Mouse (Mus musculus): ENCODE results near the gene Ubac2. TPM values are rescaled to one million over a fixed set of nuclear protein-coding genes. Genes with fewer than 3 reads are reported as not detected.

Ubac2 gene
- polyA plus RNA-seq, 1 experiment from 2014 or later = 67.4 TPM

DNA sequence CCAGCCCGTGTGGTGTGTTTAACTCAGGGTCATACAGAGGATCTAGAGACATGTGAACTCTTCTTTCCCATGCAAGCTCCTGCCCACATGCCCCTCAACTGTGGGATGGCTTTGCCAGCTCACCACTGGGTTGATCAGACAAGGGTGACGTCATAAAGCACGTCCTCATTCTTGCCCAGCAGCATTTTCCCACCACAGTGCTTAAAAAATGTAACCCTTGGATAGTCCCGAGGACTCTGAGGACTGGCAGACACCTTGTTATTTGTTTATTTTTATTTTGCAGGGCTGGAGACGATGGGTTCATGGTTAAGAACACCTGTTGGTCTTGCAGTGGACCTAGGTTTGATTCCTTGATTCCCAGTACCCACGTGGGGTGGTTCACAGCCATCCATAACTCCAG lies 112.5 kb downstream of the Ubac2 start:
- H3K4me3 ChIP-seq (replicated peaks) = no peak overlapping the region
- H3K9ac ChIP-seq = no peak overlapping the region
- H3K27ac ChIP-seq = no peak overlapping the region
- WGBS = 92% methylated on average over 6 of the region's 6 CpGs
- H3K36me3 ChIP-seq (replicated peaks) = peaks cover 16% of the 10 kb centered on the region
- no peaks in the 10 kb centered on the region for H3K4me1 ChIP-seq
- no peak overlapping the region for H3K4me2 ChIP-seq
- H3K9me3 ChIP-seq = no peaks in the 10 kb centered on the region
- ATAC-seq (ENCODE audit: low FRiP score) = no peak
- H3K27me3 ChIP-seq = no peaks in the 10 kb centered on the region

DNA sequence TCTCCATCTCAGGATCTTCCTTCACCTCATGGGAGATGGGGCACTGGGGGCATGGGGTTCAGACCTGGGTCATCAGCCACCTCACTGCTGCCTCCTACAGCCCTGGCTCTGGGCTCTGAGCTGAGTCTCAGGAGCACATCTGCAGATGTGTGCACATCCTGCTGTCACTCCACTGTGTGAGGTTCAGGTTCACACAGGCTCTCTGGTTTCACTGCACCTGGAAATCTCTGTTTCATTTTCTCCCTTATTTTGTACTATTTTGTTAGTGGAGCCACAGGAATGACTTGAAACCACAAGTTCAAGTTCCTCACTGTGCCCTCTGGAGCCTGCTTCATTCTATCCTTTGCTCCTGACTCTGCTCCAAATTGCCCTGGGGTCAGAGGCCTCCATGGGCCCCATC lies 113.5 kb downstream of the Ubac2 start:
- Histone ChIP-seq H3K27me3 (no peaks in the 10 kb centered on the region), H3K4me2 (no peak overlapping the region), H3K27ac (no peak overlapping the region), H3K4me1 (no peaks in the 10 kb centered on the region), H3K36me3 (replicated peaks) (peaks cover 25% of the 10 kb centered on the region), H3K9ac (no peak overlapping the region), H3K9me3 (no peaks in the 10 kb centered on the region), H3K4me3 (replicated peaks) (no peak overlapping the region)
- no peak for ATAC-seq (ENCODE audit: low FRiP score)

DNA sequence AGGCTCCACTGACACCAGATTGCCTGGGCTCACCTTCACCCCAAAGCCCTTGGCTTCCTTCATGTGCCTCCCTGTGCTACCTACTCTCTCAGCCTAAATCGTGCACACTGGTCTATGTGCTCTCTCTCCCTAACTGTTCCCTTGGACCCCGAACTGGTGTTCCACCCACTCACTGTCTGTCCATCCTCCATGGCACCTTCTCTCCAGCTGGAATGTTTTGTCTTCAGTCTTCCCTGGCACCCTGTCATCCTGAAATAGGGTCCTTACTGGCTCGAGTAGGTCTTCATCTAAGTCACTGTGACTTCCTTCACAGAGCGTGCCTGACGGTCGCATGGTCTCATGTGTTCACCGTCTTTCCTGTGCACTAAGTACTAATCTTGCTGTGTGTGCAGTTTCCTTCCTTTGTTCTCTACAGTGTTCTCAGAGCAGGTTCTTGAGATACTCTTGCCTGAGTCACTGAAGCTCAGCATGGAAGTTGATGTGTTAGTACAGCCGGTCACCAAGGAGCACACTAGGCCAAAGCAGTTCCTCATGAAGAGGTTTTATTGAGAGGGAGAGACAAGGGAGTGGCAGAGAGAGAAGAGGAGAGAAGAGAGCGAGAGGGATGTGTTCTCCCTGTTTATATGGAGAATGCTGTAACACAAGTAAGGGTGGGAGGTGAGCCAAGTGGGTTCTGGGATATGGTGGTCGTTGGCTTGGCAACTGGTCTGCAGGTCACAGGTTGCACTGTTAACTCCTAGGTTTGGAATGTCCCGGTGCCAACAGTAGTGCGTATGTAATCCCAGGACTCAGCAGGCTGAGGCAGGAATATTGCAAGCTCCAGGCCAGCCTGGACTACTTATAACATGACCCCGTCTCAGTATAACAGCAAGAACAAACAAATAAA lies 114.2 kb downstream of the Ubac2 start:
- no peak for ATAC-seq (ENCODE audit: low FRiP score)
- no peaks in the 10 kb centered on the region for H3K27me3 ChIP-seq

DNA sequence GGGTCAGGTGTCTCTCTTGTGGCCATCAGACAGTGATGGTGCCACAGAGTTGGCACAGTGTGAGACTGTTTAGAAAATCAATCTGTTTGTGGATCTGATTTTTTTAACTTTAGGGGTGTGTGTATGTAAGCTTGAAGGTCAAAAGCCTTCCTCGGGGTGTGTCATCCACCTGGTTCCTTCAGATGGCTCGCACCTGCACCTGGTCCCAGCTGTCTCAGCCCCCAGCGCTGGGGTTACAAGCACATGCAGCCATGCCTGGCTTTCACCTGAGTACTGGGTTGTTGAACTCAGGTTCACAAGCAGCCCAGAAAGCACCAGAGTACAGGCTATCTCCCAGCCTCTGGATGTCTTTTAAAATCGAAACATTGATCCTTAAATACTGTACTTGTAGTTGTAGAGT lies 115.2 kb downstream of the Ubac2 start:
- no peak overlapping the region for H3K27ac ChIP-seq
- no peak overlapping the region for H3K4me2 ChIP-seq
- H3K4me1 ChIP-seq = no peaks in the 10 kb centered on the region
- no peaks in the 10 kb centered on the region for H3K27me3 ChIP-seq
- H3K4me3 ChIP-seq (replicated peaks) = no peak overlapping the region
- H3K9ac ChIP-seq = no peak overlapping the region
- no peaks in the 10 kb centered on the region for H3K9me3 ChIP-seq
- peaks cover 30% of the 10 kb centered on the region for H3K36me3 ChIP-seq (replicated peaks)
- WGBS = 94% methylated on average over 4 of the region's 4 CpGs
- no peak for ATAC-seq (ENCODE audit: low FRiP score)

More for the DNA sequence above, 114.2 kb downstream of the Ubac2 start:
- no peak overlapping the region for H3K4me2 ChIP-seq
- no peak overlapping the region for H3K27ac ChIP-seq
- WGBS = 93% methylated on average over 13 of the region's 13 CpGs
- peaks cover 29% of the 10 kb centered on the region for H3K36me3 ChIP-seq (replicated peaks)
- H3K4me3 ChIP-seq (replicated peaks) = no peak overlapping the region
- no peaks in the 10 kb centered on the region for H3K9me3 ChIP-seq
- H3K9ac ChIP-seq = no peak overlapping the region
- no peaks in the 10 kb centered on the region for H3K4me1 ChIP-seq

DNA sequence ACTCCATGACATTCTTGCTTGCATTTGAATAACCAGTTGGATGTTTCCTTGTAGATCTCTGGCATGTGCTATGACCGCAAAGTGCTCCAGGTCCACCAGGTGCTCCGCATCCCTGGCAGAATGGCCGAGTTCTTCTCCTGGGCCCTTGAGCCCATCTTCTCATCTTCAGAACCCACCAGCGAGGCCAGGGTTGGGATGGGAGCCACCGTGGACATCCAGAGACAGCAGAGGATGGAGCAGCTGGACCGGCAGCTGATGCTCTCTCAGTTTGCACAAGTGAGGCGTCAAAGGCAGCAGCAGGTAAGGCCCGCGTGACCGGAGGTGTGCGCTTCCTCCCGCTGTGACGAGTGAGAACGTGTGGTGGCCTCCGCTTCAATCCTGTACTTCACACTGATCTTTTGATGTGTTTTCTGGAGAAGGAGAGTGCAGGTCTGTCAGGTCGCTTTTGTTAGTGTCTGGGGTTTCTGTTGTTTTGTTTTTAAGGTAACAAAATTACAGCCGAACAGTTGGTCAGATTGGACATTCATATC lies 115.8 kb downstream of the Ubac2 start:
- Histone ChIP-seq H3K27ac (no peak overlapping the region), H3K4me1 (no peaks in the 10 kb centered on the region), H3K9me3 (no peaks in the 10 kb centered on the region), H3K27me3 (no peaks in the 10 kb centered on the region), H3K36me3 (replicated peaks) (peaks cover 30% of the 10 kb centered on the region), H3K4me3 (replicated peaks) (no peak overlapping the region), H3K9ac (no peak overlapping the region), H3K4me2 (no peak overlapping the region)
- WGBS = 93% methylated on average over 17 of the region's 17 CpGs
- no peak for ATAC-seq (ENCODE audit: low FRiP score)

DNA sequence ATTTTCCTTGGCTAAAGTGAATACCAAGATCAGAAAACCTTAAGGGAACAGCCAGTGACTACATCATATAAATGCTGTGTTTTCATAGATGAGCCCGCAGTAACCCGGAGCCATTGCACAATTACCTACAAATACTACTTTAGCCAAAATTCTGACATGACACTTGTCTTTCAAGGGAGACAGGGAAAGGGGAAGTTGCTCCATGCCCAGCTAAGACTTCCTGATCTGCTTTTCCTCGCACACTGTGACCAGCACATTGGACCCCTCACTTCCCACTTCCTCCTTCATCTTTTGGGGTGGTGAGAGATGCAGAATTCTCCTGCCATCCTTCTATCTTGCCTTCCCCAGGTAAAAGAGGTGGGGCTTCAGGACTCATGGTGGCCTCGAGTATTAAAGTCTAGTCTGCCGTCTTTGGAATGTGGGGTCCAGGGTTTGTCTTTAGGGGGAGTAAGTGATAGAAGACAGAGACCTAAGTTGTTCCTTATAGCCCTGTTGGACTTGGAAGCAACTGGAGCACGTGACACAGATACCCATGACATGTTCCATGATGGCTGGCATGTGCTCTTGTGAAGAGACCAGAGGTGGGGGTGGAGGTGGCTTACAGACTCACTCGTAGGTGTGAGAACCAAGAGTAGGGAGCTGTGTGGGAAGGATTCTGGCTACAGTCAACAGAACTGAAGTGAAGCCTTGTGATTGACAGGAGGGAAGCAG lies 116.6 kb downstream of the Ubac2 start:
- no peak overlapping the region for H3K27ac ChIP-seq
- H3K27me3 ChIP-seq = no peaks in the 10 kb centered on the region
- H3K4me1 ChIP-seq = no peaks in the 10 kb centered on the region
- H3K36me3 ChIP-seq (replicated peaks) = peaks cover 30% of the 10 kb centered on the region
- H3K9me3 ChIP-seq = no peaks in the 10 kb centered on the region
- ATAC-seq (ENCODE audit: low FRiP score) = no peak
- WGBS = 92% methylated on average over 7 of the region's 7 CpGs
- no peak overlapping the region for H3K4me3 ChIP-seq (replicated peaks)
- no peak overlapping the region for H3K4me2 ChIP-seq
- H3K9ac ChIP-seq = no peak overlapping the region

DNA sequence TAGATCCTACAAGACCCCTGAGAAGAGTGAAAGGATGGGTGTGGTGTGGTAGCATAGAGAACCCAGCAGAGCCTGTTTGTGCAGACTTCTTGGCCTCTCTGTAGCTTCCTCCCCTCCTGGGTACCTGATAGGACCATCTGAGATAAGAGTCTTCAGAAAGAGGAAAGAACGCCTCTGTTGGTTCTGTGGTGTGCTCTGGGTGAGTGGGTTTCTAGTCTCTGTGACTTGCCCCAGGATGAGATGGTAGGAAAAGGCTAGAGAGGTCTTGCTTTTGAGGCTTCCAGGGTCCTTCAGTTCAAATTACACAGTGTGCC lies 117.1 kb downstream of the Ubac2 start:
- Histone ChIP-seq H3K27ac (no peak overlapping the region), H3K9ac (no peak overlapping the region), H3K4me2 (no peak overlapping the region), H3K9me3 (no peaks in the 10 kb centered on the region), H3K4me3 (replicated peaks) (no peak overlapping the region), H3K27me3 (no peaks in the 10 kb centered on the region), H3K4me1 (no peaks in the 10 kb centered on the region), H3K36me3 (replicated peaks) (peaks cover 30% of the 10 kb centered on the region)
- 90% methylated on average over 1 of the region's 1 CpGs for WGBS
- no peak for ATAC-seq (ENCODE audit: low FRiP score)

DNA sequence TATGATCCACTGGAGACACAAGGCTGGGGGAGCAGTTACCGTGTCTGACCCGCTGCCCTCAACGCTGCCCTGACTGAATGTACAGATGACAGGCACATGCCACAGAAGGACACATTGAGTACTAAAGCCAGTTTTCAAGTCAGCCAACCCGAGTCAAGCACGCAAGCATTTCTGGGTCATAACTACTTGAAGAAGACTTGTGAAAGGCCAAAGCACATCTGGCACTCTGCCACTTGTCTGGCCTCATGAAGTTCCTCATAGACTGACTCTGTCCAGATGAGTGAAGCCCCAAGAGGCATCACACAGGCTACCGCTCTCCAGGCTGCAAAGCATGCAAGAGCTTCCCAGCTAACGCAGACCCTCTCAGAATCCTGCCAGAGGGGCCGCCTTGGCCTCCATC lies 118.4 kb downstream of the Ubac2 start:
- ATAC-seq (ENCODE audit: low FRiP score) = no peak
- H3K27me3 ChIP-seq = no peaks in the 10 kb centered on the region
- H3K9me3 ChIP-seq = no peaks in the 10 kb centered on the region
- no peaks in the 10 kb centered on the region for H3K4me1 ChIP-seq
- 93% methylated on average over 8 of the region's 8 CpGs for WGBS
- no peak overlapping the region for H3K4me3 ChIP-seq (replicated peaks)
- H3K4me2 ChIP-seq = no peak overlapping the region
- H3K36me3 ChIP-seq (replicated peaks) = peaks cover 30% of the 10 kb centered on the region
- no peak overlapping the region for H3K9ac ChIP-seq
- H3K27ac ChIP-seq = no peak overlapping the region

DNA sequence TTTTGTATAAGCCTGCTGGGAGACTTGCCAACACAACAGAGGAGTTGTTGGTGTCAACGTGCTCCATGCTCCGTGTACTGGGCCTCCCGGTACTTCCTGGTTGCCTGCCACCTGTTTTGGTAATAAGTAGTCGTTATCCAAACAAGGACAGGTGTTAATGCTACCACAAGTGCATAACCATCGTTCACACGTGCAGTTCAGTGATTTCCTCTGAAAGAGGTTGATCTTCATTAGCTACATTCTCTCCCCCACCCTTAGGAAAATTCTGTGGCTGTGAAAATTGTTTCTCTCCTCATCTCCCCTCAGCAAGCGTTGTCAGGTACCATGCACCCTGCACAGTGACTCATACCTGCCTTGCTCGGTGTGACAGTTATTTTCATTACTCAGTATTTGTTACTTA lies 121.0 kb downstream of the Ubac2 start:
- ATAC-seq (ENCODE audit: low FRiP score) = 0 out of 2 replicates have a peak, but pooled peaks have one; percentile 25
- Histone ChIP-seq H3K4me1 (no peaks in the 10 kb centered on the region), H3K4me2 (no peak overlapping the region), H3K9me3 (no peaks in the 10 kb centered on the region), H3K36me3 (replicated peaks) (peaks cover 26% of the 10 kb centered on the region), H3K4me3 (replicated peaks) (no peak overlapping the region), H3K9ac (no peak overlapping the region), H3K27me3 (no peaks in the 10 kb centered on the region), H3K27ac (no peak overlapping the region)
- WGBS = 79% methylated on average over 8 of the region's 8 CpGs

DNA sequence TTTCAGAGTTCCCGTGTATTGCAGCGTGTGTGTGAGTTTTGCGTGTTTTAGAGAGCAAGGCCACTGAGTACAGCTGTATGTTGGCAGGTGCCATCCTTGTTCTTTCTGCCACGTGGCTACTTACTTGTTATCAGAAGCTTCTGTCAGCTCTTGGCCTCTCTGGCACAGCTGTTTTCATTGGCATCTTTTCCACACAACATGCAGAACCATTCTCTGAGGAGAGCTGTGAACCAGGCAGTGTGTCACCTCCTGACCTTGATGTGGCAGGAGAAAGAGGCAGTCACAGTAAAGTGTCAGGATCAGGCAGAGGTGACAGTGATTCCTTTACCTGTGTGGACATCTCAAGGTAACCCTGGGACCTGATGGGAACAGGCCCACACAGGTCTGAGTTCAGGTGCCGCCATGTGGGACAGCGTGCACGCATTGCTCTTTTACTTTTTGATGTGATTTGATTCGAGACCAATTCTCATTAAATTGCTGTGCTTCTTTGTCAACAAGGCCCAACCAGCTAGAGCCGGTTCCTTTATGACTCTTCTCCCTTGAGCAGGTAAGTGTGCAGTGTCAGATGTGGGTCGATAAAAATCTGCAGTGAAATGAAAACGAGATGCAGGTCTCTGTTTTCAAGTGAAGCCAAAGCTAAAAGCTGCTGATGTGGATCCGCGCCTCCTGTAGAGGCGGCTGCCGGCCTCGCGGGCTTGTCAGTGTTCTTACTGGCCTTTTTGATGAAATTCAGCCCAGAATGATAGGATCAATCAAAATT lies 122.1 kb downstream of the Ubac2 start:
- H3K4me3 ChIP-seq (replicated peaks) = no peak overlapping the region
- H3K27ac ChIP-seq = no peak overlapping the region
- H3K27me3 ChIP-seq = no peaks in the 10 kb centered on the region
- H3K9me3 ChIP-seq = no peaks in the 10 kb centered on the region
- no peak overlapping the region for H3K9ac ChIP-seq
- WGBS = 96% methylated on average over 17 of the region's 17 CpGs
- H3K4me1 ChIP-seq = no peaks in the 10 kb centered on the region
- no peak for ATAC-seq (ENCODE audit: low FRiP score)
- peaks cover 16% of the 10 kb centered on the region for H3K36me3 ChIP-seq (replicated peaks)
- no peak overlapping the region for H3K4me2 ChIP-seq

DNA sequence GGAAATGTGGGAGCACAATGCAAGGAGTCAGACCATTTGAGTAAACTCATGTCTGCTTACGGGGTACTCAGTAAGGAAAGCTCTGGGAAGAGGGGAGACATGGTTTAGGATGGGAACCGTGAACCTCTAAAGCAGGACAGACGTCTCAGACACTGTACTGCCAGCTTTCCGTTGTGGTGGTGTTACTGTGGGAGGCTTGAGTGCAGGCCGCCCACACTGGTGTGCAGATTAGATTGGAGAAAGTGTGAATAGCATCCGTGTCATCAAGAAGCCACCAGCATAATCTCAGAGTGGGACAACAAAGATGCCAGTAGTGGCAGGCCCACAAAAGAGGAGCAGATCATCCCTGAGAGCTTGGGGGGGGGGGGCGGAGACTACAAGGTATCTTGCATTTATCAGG lies 123.8 kb downstream of the Ubac2 start:
- no peak for ATAC-seq (ENCODE audit: low FRiP score)
- H3K27ac ChIP-seq = no peak overlapping the region
- peaks cover 3% of the 10 kb centered on the region; the same call in 1 of the 2 replicates for H3K36me3 ChIP-seq (replicated peaks)
- no peak overlapping the region for H3K4me3 ChIP-seq (replicated peaks)
- no peaks in the 10 kb centered on the region for H3K9me3 ChIP-seq
- H3K4me1 ChIP-seq = no peaks in the 10 kb centered on the region
- H3K9ac ChIP-seq = no peak overlapping the region
- no peaks in the 10 kb centered on the region for H3K27me3 ChIP-seq
- 94% methylated on average over 6 of the region's 7 CpGs for WGBS
- H3K4me2 ChIP-seq = no peak overlapping the region

DNA sequence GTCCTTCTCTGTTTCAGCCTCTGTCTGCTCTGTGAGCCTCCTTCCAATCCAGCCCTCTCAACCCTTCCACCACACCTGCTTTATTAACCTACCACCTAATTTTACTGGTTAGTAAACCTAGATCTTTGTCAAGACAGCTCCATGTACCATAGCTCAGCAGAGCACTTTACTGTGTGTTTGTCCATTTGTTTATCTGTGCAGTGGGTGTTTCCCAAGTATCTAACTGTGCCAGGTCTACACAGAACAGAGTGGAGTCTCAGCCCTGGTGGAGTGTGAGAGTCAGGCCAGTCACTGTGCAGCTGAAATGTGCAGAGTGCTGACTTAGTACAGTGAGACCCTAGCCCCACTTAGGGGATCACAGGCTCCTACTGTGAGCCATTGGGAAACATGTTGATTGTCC lies 125.4 kb downstream of the Ubac2 start:
- Histone ChIP-seq H3K4me1 (no peaks in the 10 kb centered on the region), H3K9ac (no peak overlapping the region), H3K27me3 (no peaks in the 10 kb centered on the region), H3K9me3 (no peaks in the 10 kb centered on the region), H3K4me2 (no peak overlapping the region), H3K36me3 (replicated peaks) (peaks cover 2% of the 10 kb centered on the region), H3K4me3 (replicated peaks) (no peak overlapping the region), H3K27ac (no peak overlapping the region)
- ATAC-seq (ENCODE audit: low FRiP score) = no peak
